Mouse (Mus musculus): ENCODE measurements around the gene Fmo1. TPM values are rescaled to one million over a fixed set of nuclear protein-coding genes. Genes with fewer than 3 reads are reported as not detected.

The Fmo1 gene
- polyA plus RNA-seq, 2 experiments: 35.0 to 46.7 TPM

DNA sequence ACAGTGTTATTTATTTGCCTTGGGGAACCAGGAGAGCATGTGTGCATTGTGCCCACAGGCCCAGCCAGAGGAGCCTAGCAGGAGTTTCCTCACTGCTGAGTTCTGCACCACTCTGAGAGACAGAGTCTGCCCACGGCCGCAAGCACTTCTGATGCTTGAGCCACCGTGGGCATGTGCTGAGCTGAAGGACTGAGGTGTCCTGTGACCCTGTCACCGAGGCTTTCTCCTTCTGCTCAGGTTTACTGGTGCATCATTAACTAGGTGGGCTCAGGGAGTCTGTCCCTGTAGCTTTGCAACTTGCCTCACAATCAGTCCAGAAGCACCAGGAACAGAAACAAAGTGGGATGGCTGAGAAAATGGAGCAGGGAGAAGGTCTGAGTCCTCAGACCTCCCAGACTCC lies 51.5 kb downstream of the Fmo1 start:
- no peak for DNase-seq (ENCODE audit: low spot score)
- H3K4me2 ChIP-seq (replicated peaks; ENCODE audit: low read depth, low read length, severe bottlenecking): no peak overlapping the region
- 74% methylated on average over 4 of the region's 4 CpGs for WGBS
- H3K9ac ChIP-seq (ENCODE audit: low read depth, low read length, severe bottlenecking): no peak overlapping the region
- no peaks in the 10 kb centered on the region for H3K36me3 ChIP-seq (ENCODE audit: control insufficient read depth, insufficient read depth, low read length)
- H3K27ac ChIP-seq (replicated peaks; ENCODE audit: low read depth, low read length): no peak overlapping the region
- H3K9me3 ChIP-seq (ENCODE audit: control insufficient read depth, low read length): no peaks in the 10 kb centered on the region
- no peak overlapping the region for H3K4me3 ChIP-seq (replicated peaks; ENCODE audit: low read length)
- no peak for ATAC-seq (ENCODE audit: low FRiP score, low read depth)
- H3K27me3 ChIP-seq (ENCODE audit: control insufficient read depth, insufficient read depth, low read length): no peaks in the 10 kb centered on the region
- H3K4me1 ChIP-seq (ENCODE audit: control insufficient read depth, insufficient read depth, low read length): no peaks in the 10 kb centered on the region
- no peak for TF ChIP-seq POLR2A (IDR thresholded peaks at IDR 0.05; ENCODE audit: borderline replicate concordance, extremely low read depth, insufficient read depth, insufficient read length)

DNA sequence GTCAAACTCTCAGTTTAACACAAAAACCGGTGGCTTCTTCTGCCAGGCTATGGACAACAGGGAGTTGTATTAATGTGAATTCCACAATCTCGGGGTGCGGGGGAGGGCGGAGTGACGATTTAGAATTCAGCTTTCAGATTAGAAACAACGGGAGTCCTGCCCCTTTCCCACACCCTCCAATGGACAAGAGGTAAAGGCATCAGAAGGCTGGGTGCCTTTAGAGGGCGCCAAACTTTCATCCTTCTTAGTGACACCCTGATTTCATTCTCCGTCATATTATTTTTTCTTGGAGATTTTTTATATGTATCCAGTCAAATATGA lies 52.6 kb downstream of the Fmo1 start, which contains the start of gene Fmo4:
TSS of gene Fmo4 (minus strand) at position 137 of the 321 bp plus-strand sequence.
- H3K9me3 ChIP-seq (ENCODE audit: control insufficient read depth, low read length): no peaks in the 10 kb centered on the region
- no peaks in the 10 kb centered on the region for H3K27me3 ChIP-seq (ENCODE audit: control insufficient read depth, insufficient read depth, low read length)
- no peak within 1 kb of the TSS for H3K4me3 ChIP-seq (replicated peaks; ENCODE audit: low read length)
- no peak within 1 kb of the TSS for H3K27ac ChIP-seq (replicated peaks; ENCODE audit: low read depth, low read length)
- WGBS: 50% methylated on average over 8 of the region's 8 CpGs
- no peaks in the 10 kb centered on the region for H3K4me1 ChIP-seq (ENCODE audit: control insufficient read depth, insufficient read depth, low read length)
- H3K4me2 ChIP-seq (replicated peaks; ENCODE audit: low read depth, low read length, severe bottlenecking): no peak within 1 kb of the TSS
- ATAC-seq (ENCODE audit: low FRiP score, low read depth) (no peak), DNase-seq (ENCODE audit: low spot score) (peak; percentile 69)
- TF ChIP-seq POLR2A (IDR thresholded peaks at IDR 0.05; ENCODE audit: borderline replicate concordance, extremely low read depth, insufficient read depth, insufficient read length): no peak
- no peak within 1 kb of the TSS for H3K9ac ChIP-seq (ENCODE audit: low read depth, low read length, severe bottlenecking)
- H3K36me3 ChIP-seq (ENCODE audit: control insufficient read depth, insufficient read depth, low read length): no peaks in the 10 kb centered on the region

DNA sequence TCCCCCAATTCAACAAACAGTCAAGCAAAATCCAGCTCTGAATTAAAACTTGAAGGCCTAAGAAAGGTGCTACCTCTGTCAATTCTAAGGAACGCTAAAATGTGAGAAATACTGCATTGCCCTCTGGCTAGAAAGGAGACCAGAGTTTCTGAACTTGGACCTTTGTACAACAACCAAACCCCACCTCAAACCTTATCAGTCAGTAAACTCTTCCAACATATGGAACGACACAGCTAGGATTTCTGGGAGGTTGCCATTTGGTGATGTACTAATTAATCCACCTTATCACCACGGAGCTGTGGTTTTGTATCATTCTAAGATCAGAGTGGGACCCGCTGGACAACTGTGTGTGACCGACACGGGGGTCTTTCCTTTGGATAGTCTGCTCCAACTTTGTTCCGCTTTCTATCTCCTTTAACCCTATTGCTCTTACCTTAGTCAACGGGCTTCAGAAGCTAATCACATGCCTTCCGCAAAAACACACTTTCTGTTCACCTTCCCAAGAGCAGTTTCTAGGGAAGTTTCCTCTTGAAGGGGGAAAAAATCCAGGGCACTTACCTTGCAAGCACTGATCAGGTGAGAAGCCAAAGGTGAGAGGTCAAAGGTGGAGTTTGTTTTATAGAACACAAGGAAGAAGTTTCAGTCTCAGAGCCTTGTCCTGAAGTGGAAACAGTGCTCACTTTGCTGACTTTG lies 53.1 kb downstream of the Fmo1 start:
- no peaks in the 10 kb centered on the region for H3K4me1 ChIP-seq (ENCODE audit: control insufficient read depth, insufficient read depth, low read length)
- H3K27ac ChIP-seq (replicated peaks; ENCODE audit: low read depth, low read length): no peak overlapping the region
- no peaks in the 10 kb centered on the region for H3K27me3 ChIP-seq (ENCODE audit: control insufficient read depth, insufficient read depth, low read length)
- no peak overlapping the region for H3K4me2 ChIP-seq (replicated peaks; ENCODE audit: low read depth, low read length, severe bottlenecking)
- no peak for TF ChIP-seq POLR2A (IDR thresholded peaks at IDR 0.05; ENCODE audit: borderline replicate concordance, extremely low read depth, insufficient read depth, insufficient read length)
- no peaks in the 10 kb centered on the region for H3K36me3 ChIP-seq (ENCODE audit: control insufficient read depth, insufficient read depth, low read length)
- ATAC-seq (ENCODE audit: low FRiP score, low read depth) (no peak), DNase-seq (ENCODE audit: low spot score) (no peak)
- H3K9ac ChIP-seq (ENCODE audit: low read depth, low read length, severe bottlenecking): no peak overlapping the region
- no peaks in the 10 kb centered on the region for H3K9me3 ChIP-seq (ENCODE audit: control insufficient read depth, low read length)
- H3K4me3 ChIP-seq (replicated peaks; ENCODE audit: low read length): no peak overlapping the region
- WGBS: 89% methylated on average over 9 of the region's 9 CpGs

DNA sequence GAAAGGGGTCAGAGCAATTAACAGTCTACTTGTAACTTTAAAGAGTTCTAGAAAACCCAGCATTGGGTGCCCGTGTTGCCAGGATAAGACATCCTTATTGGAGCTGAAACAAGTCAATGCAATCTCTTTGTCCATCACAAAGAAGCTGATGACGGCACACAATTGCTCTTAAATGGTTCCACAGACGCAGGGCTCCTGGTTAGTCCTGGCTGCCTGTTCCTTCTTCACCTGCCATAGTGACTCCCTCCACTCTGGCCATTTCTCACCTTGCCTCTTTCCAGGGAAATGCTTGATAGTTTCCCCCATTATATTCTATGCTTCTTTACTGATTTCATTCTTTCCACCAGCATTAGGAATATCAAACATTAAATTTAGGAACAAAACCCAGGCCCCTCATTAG lies 57.9 kb downstream of the Fmo1 start:
- Histone ChIP-seq H3K4me1 (ENCODE audit: control insufficient read depth, insufficient read depth, low read length) (no peaks in the 10 kb centered on the region), H3K9ac (ENCODE audit: low read depth, low read length, severe bottlenecking) (no peak overlapping the region), H3K4me2 (replicated peaks; ENCODE audit: low read depth, low read length, severe bottlenecking) (no peak overlapping the region), H3K27ac (replicated peaks; ENCODE audit: low read depth, low read length) (no peak overlapping the region), H3K4me3 (replicated peaks; ENCODE audit: low read length) (no peak overlapping the region), H3K36me3 (ENCODE audit: control insufficient read depth, insufficient read depth, low read length) (no peaks in the 10 kb centered on the region), H3K9me3 (ENCODE audit: control insufficient read depth, low read length) (no peaks in the 10 kb centered on the region), H3K27me3 (ENCODE audit: control insufficient read depth, insufficient read depth, low read length) (no peaks in the 10 kb centered on the region)
- TF ChIP-seq POLR2A (IDR thresholded peaks at IDR 0.05; ENCODE audit: borderline replicate concordance, extremely low read depth, insufficient read depth, insufficient read length): no peak
- DNase-seq (ENCODE audit: low spot score) (no peak), ATAC-seq (ENCODE audit: low FRiP score, low read depth) (no peak)
- 85% methylated on average over 3 of the region's 3 CpGs for WGBS

DNA sequence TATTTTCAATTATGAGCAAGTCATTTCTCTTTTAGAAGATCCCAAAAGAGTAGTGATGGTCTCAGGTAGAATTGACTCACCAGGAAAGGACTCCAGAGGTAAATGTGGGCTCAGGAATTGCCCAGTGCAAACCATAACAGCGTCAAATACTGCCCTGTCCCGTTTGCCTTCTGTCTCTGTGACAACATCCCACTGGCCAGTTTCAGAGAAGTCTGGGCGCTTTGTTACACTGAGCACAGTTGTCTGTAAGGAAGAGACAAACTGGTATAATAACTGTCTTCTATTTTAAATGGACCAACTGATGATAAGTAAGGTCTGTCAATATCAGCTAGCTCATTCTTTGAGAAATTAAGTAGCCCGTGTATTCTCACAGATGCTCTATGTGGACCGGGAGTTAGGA lies 59.0 kb downstream of the Fmo1 start:
- Histone ChIP-seq H3K27me3 (ENCODE audit: control insufficient read depth, insufficient read depth, low read length) (no peaks in the 10 kb centered on the region), H3K36me3 (ENCODE audit: control insufficient read depth, insufficient read depth, low read length) (no peaks in the 10 kb centered on the region), H3K9me3 (ENCODE audit: control insufficient read depth, low read length) (no peaks in the 10 kb centered on the region), H3K9ac (ENCODE audit: low read depth, low read length, severe bottlenecking) (no peak overlapping the region), H3K4me2 (replicated peaks; ENCODE audit: low read depth, low read length, severe bottlenecking) (no peak overlapping the region), H3K4me1 (ENCODE audit: control insufficient read depth, insufficient read depth, low read length) (no peaks in the 10 kb centered on the region), H3K4me3 (replicated peaks; ENCODE audit: low read length) (no peak overlapping the region), H3K27ac (replicated peaks; ENCODE audit: low read depth, low read length) (no peak overlapping the region)
- DNase-seq (ENCODE audit: low spot score) (no peak), ATAC-seq (ENCODE audit: low FRiP score, low read depth) (no peak)
- 85% methylated on average over 5 of the region's 5 CpGs for WGBS
- TF ChIP-seq POLR2A (IDR thresholded peaks at IDR 0.05; ENCODE audit: borderline replicate concordance, extremely low read depth, insufficient read depth, insufficient read length): no peak
